Mouse (Mus musculus) stomach, postnatal 0 days (tissue): Measurements from ENCODE around the gene Tubgcp6. TPM values are rescaled to one million over a fixed set of nuclear protein-coding genes. Genes with fewer than 3 reads are reported as not detected.

Experiments
- ATAC-seq: fragments of 200-750 bp; cut with Nextera tagmentation; 2 replicates; pipeline ENCODE4 v1.8.0; 2017; ENCODE audit not compliant: low FRiP score, low TSS enrichment
- DNase-seq: peaks from one replicate; pipeline ENCODE4 v3.0.0-alpha.2; 2016; ENCODE audit warnings: low spot score
- H3K27ac ChIP-seq: fragments of 300-500 bp; sonication (generic); replicated peaks from 2 replicates; pipeline ENCODE4 v1.5.1; 2014; ENCODE audit warnings: mild to moderate bottlenecking, control low read depth
- H3K27me3 ChIP-seq: fragments of 300-500 bp; sonication (generic); 2 replicates; pipeline ENCODE4 v1.6.1; 2014; ENCODE audit warnings: low read length; ENCODE audit not compliant: control insufficient read depth, insufficient read depth
- H3K36me3 ChIP-seq: fragments of 300-500 bp; sonication (generic); 2 replicates; pipeline ENCODE4 v1.6.1; 2014; ENCODE audit warnings: low read length, mixed read lengths; ENCODE audit not compliant: control insufficient read depth, insufficient read depth
- H3K4me1 ChIP-seq: fragments of 300-500 bp; sonication (generic); replicated peaks from 2 replicates; pipeline ENCODE4 v1.6.1; 2014; ENCODE audit warnings: antibody characterized with exemption; ENCODE audit not compliant: control insufficient read depth, insufficient read depth
- H3K4me2 ChIP-seq: fragments of 300-500 bp; sonication (generic); replicated peaks from 2 replicates; pipeline ENCODE4 v1.6.1; 2014; ENCODE audit warnings: low read depth, mild to moderate bottlenecking, control low read depth, moderate library complexity
- H3K4me3 ChIP-seq: fragments of 300-500 bp; sonication (generic); 2 replicates; pipeline ENCODE4 v1.5.1; 2014; ENCODE audit warnings: low read depth, low read length, control low read depth
- H3K9ac ChIP-seq: fragments of 300-500 bp; sonication (generic); 2 replicates; pipeline ENCODE4 v1.6.1; 2014; ENCODE audit warnings: mild to moderate bottlenecking, low read length, control low read depth, mixed read lengths
- H3K9me3 ChIP-seq: fragments of 300-500 bp; sonication (generic); 2 replicates; pipeline ENCODE4 v1.6.1; 2016; ENCODE audit warnings: low read length; ENCODE audit not compliant: control insufficient read depth
- CTCF ChIP-seq: IDR thresholded peaks from 2 replicates; pipeline ENCODE4 v1.5.1; 2016; ENCODE audit warnings: antibody characterized with exemption, low read depth, mild to moderate bottlenecking, moderate library complexity
- EP300 ChIP-seq: optimal IDR thresholded peaks from 2 replicates; pipeline ENCODE3; 2016; ENCODE audit warnings: antibody characterized with exemption
- WGBS: fragments of 180-500 bp; shearing (Covaris S2); extraction: QIAGEN DNeasy Blood & Tissue Kit; methylation state at CpG from one replicate; pipeline ENCODE4 v1.1.7; 2014; 5-methylcytosine and 5-hydroxymethylcytosine counted together
- polyA plus RNA-seq: library from polyadenylated mRNA; unstranded; fragments of >200 nt; fragmentation: Nextera tagmentation; extraction: Ambion mirVana; gene quantifications from 2 replicates; pipeline ENCODE4 v1.2.1, GENCODE M21; 2015

Tubgcp6 gene
- polyA plus RNA-seq, 1 experiment from 2014 or later = 4.0 TPM

GRCm38 (mm10) chr15:89137378-89138045, 14.6 kb upstream of the Tubgcp6 start:
- no peak for TF ChIP-seq EP300
- no peak for TF ChIP-seq CTCF
- no peak overlapping the region for H3K4me3 ChIP-seq
- ATAC-seq (no peak), DNase-seq (no peak)
- peaks cover 5% of the 10 kb centered on the region for H3K27me3 ChIP-seq
- no peaks in the 10 kb centered on the region for H3K9me3 ChIP-seq
- H3K4me2 ChIP-seq = no peak overlapping the region
- H3K36me3 ChIP-seq = no peaks in the 10 kb centered on the region
- H3K9ac ChIP-seq = no peak overlapping the region
- WGBS = 70% methylated on average over 11 of the region's 11 CpGs
- no peaks in the 10 kb centered on the region for H3K4me1 ChIP-seq
- no peak overlapping the region for H3K27ac ChIP-seq

GRCm38 (mm10) chr15:89136461-89137155, 13.7 kb upstream of the Tubgcp6 start:
- DNase-seq = no peak
- Histone ChIP-seq H3K36me3 (no peaks in the 10 kb centered on the region), H3K27me3 (peaks cover 5% of the 10 kb centered on the region), H3K4me3 (no peak overlapping the region), H3K4me2 (no peak overlapping the region), H3K9me3 (no peaks in the 10 kb centered on the region), H3K27ac (no peak overlapping the region), H3K9ac (no peak overlapping the region), H3K4me1 (no peaks in the 10 kb centered on the region)
- WGBS = 97% methylated on average over 5 of the region's 5 CpGs
- TF ChIP-seq CTCF = no peak
- no peak for TF ChIP-seq EP300
- ATAC-seq = no peak

GRCm38 (mm10) chr15:89131316-89131715, 8.4 kb upstream of the Tubgcp6 start:
- TF ChIP-seq EP300 (no peak), CTCF (no peak)

GRCm38 (mm10) chr15:89130245-89130644, 7.3 kb upstream of the Tubgcp6 start:
- Histone ChIP-seq H3K4me3 (no peak overlapping the region), H3K36me3 (no peaks in the 10 kb centered on the region), H3K27ac (no peak overlapping the region), H3K4me1 (peaks cover 9% of the 10 kb centered on the region; the same call in 1 of the 2 replicates), H3K9ac (no peak overlapping the region), H3K9me3 (no peaks in the 10 kb centered on the region), H3K27me3 (no peaks in the 10 kb centered on the region), H3K4me2 (no peak overlapping the region)
- DNase-seq (no peak), ATAC-seq (no peak)
- TF ChIP-seq EP300 (no peak), CTCF (no peak)

More at GRCm38 (mm10) chr15:89131316-89131715, 8.4 kb upstream of the Tubgcp6 start:
- no peaks in the 10 kb centered on the region for H3K27me3 ChIP-seq
- ATAC-seq (no peak), DNase-seq (no peak)
- H3K9me3 ChIP-seq = no peaks in the 10 kb centered on the region
- H3K4me2 ChIP-seq = no peak overlapping the region
- 82% methylated on average over 3 of the region's 3 CpGs for WGBS
- H3K4me3 ChIP-seq = no peak overlapping the region
- H3K36me3 ChIP-seq = no peaks in the 10 kb centered on the region
- H3K9ac ChIP-seq = no peak overlapping the region
- H3K4me1 ChIP-seq = peaks cover 9% of the 10 kb centered on the region; the same call in 1 of the 2 replicates
- no peak overlapping the region for H3K27ac ChIP-seq

GRCm38 (mm10) chr15:89128382-89129350, 5.8 kb upstream of the Tubgcp6 start, which contains the start of gene Hdac10:
Gene Hdac10 (minus strand): TSS chr15:89128700.
- peak within 1 kb of the TSS; percentile 82 for H3K27ac ChIP-seq
- H3K9me3 ChIP-seq = no peaks in the 10 kb centered on the region
- H3K4me3 ChIP-seq = peak within 1 kb of the TSS; percentile 64
- peak; percentile 83 for DNase-seq
- no peaks in the 10 kb centered on the region for H3K27me3 ChIP-seq
- H3K4me2 ChIP-seq = peak within 1 kb of the TSS; percentile 61
- peak within 1 kb of the TSS; percentile 74 for H3K9ac ChIP-seq
- peak; percentile 87 for ATAC-seq
- TF ChIP-seq CTCF = peak; percentile 95
- no peak for TF ChIP-seq EP300
- peaks cover 9% of the 10 kb centered on the region; the same call in 1 of the 2 replicates for H3K4me1 ChIP-seq
- H3K36me3 ChIP-seq = no peaks in the 10 kb centered on the region
- WGBS = 2% methylated on average over 36 of the region's 36 CpGs
